Mouse (Mus musculus): ENCODE results near the gene Ttc39b. TPM values are rescaled to one million over a fixed set of nuclear protein-coding genes. Genes with fewer than 3 reads are reported as not detected.

Ttc39b gene
- total RNA-seq, 1 experiment: 65.6 TPM

DNA sequence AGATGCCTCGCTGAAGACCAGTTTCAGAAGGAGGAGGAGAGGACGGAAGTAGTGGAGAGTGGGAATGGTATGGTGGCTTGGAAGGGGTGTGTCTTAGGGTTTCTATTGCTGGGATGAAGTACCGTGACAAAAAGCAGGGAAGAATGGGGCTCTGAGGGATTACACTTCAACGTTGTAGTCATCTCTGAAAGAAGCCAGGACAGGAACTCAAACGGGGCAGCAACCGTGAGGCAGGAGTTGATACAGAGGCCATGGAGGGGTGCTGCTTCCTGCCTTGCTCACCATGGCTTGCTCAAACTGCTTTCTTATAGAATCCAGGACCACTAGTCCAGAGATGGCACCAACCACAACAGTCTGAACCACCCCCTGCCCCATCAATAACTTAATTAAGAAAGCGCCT lies 107.7 kb downstream of the Ttc39b start:
- DNase-seq (ENCODE audit: low read depth, low spot score): no peak
- no peak overlapping the region; the same call in 1 of the 2 replicates for H3K27ac ChIP-seq (ENCODE audit: insufficient read depth, low read depth, low read length, poor library complexity, severe bottlenecking)
- no peak overlapping the region for H3K9ac ChIP-seq (ENCODE audit: insufficient read depth, low read depth, low read length, poor library complexity, severe bottlenecking)

GRCm38 (mm10) chr4:83215776-83216175 lies 108.3 kb downstream of the Ttc39b start:
- no peak for DNase-seq (ENCODE audit: low read depth, low spot score)
- H3K36me3 ChIP-seq (ENCODE audit: control insufficient read depth, insufficient read depth, low read length, poor library complexity, severe bottlenecking): peaks cover 2% of the 10 kb centered on the region; the same call in 1 of the 2 replicates
- TF ChIP-seq CHD2 (IDR thresholded peaks at IDR 0.05; ENCODE audit: low read depth, low read length) (no peak), MAFK (IDR thresholded peaks at IDR 0.05; ENCODE audit: insufficient read depth, low read depth, low read length) (no peak), ZC3H11A (IDR thresholded peaks at IDR 0.05; ENCODE audit: borderline replicate concordance, low read depth, low read length) (no peak), HCFC1 (IDR thresholded peaks at IDR 0.05; ENCODE audit: borderline replicate concordance, insufficient read depth, low read length) (no peak), ZNF384 (IDR thresholded peaks at IDR 0.05; ENCODE audit: low read depth, low read length) (no peak)

More for the DNA sequence above, 107.7 kb downstream of the Ttc39b start:
- no peak overlapping the region for H3K4me3 ChIP-seq (ENCODE audit: insufficient read depth in 1 of 2, low read depth in 1 of 2, low read length in 2 of 2, poor library complexity in 1 of 2, severe bottlenecking in 1 of 2)
- no peaks in the 10 kb centered on the region for H3K9me3 ChIP-seq (ENCODE audit: control insufficient read depth, insufficient read depth, low read depth, low read length)
- in situ Hi-C loops (cut with MboI; ENCODE audit: low sequenced_read_pairs in 2 of 2, unreplicated experiment in 2 of 2): no loop called here
- H3K36me3 ChIP-seq (ENCODE audit: control insufficient read depth, insufficient read depth, low read length, poor library complexity, severe bottlenecking): peaks cover 2% of the 10 kb centered on the region; the same call in 1 of the 2 replicates
- no peak for TF ChIP-seq HCFC1 (IDR thresholded peaks at IDR 0.05; ENCODE audit: borderline replicate concordance, insufficient read depth, low read length)
- TF ChIP-seq ZNF384 (IDR thresholded peaks at IDR 0.05; ENCODE audit: low read depth, low read length): no peak
- no peak for TF ChIP-seq MAFK (IDR thresholded peaks at IDR 0.05; ENCODE audit: insufficient read depth, low read depth, low read length)
- no peak for TF ChIP-seq CHD2 (IDR thresholded peaks at IDR 0.05; ENCODE audit: low read depth, low read length)
- no peak for TF ChIP-seq ZC3H11A (IDR thresholded peaks at IDR 0.05; ENCODE audit: borderline replicate concordance, low read depth, low read length)
- H3K4me1 ChIP-seq (ENCODE audit: control insufficient read depth in 2 of 2, insufficient read depth in 2 of 2, low read length in 2 of 2, poor library complexity in 1 of 2): peaks cover 2 to 3% of the 10 kb centered on the region in 2 experiments

GRCm38 (mm10) chr4:83214822-83215558 lies 109.1 kb downstream of the Ttc39b start:
- no peak for DNase-seq (ENCODE audit: low read depth, low spot score)
- Histone ChIP-seq H3K27ac (ENCODE audit: insufficient read depth, low read depth, low read length, poor library complexity, severe bottlenecking) (no peak overlapping the region), H3K4me3 (ENCODE audit: insufficient read depth in 1 of 2, low read depth in 1 of 2, low read length in 2 of 2, poor library complexity in 1 of 2, severe bottlenecking in 1 of 2) (no peak overlapping the region), H3K9me3 (ENCODE audit: control insufficient read depth, insufficient read depth, low read depth, low read length) (no peaks in the 10 kb centered on the region), H3K36me3 (ENCODE audit: control insufficient read depth, insufficient read depth, low read length, poor library complexity, severe bottlenecking) (peaks cover 2% of the 10 kb centered on the region; the same call in 1 of the 2 replicates), H3K4me1 (ENCODE audit: control insufficient read depth in 2 of 2, insufficient read depth in 2 of 2, low read length in 2 of 2, poor library complexity in 1 of 2) (no peaks in the 10 kb centered on the region), H3K9ac (ENCODE audit: insufficient read depth, low read depth, low read length, poor library complexity, severe bottlenecking) (no peak overlapping the region)
- in situ Hi-C loops (cut with MboI; ENCODE audit: low sequenced_read_pairs in 2 of 2, unreplicated experiment in 2 of 2): no loop called here
- TF ChIP-seq HCFC1 (IDR thresholded peaks at IDR 0.05; ENCODE audit: borderline replicate concordance, insufficient read depth, low read length) (no peak), CHD2 (IDR thresholded peaks at IDR 0.05; ENCODE audit: low read depth, low read length) (no peak), MAFK (IDR thresholded peaks at IDR 0.05; ENCODE audit: insufficient read depth, low read depth, low read length) (no peak), ZNF384 (IDR thresholded peaks at IDR 0.05; ENCODE audit: low read depth, low read length) (no peak), ZC3H11A (IDR thresholded peaks at IDR 0.05; ENCODE audit: borderline replicate concordance, low read depth, low read length) (no peak)

More at GRCm38 (mm10) chr4:83215776-83216175, 108.3 kb downstream of the Ttc39b start:
- in situ Hi-C loops (cut with MboI; ENCODE audit: low sequenced_read_pairs in 2 of 2, unreplicated experiment in 2 of 2): no loop called here
- Histone ChIP-seq H3K9me3 (ENCODE audit: control insufficient read depth, insufficient read depth, low read depth, low read length) (no peaks in the 10 kb centered on the region), H3K4me3 (ENCODE audit: insufficient read depth in 1 of 2, low read depth in 1 of 2, low read length in 2 of 2, poor library complexity in 1 of 2, severe bottlenecking in 1 of 2) (no peak overlapping the region), H3K4me1 (ENCODE audit: control insufficient read depth in 2 of 2, insufficient read depth in 2 of 2, low read length in 2 of 2, poor library complexity in 1 of 2) (peaks cover 2 to 3% of the 10 kb centered on the region in 2 experiments), H3K9ac (ENCODE audit: insufficient read depth, low read depth, low read length, poor library complexity, severe bottlenecking) (no peak overlapping the region), H3K27ac (ENCODE audit: insufficient read depth, low read depth, low read length, poor library complexity, severe bottlenecking) (no peak overlapping the region)

DNA sequence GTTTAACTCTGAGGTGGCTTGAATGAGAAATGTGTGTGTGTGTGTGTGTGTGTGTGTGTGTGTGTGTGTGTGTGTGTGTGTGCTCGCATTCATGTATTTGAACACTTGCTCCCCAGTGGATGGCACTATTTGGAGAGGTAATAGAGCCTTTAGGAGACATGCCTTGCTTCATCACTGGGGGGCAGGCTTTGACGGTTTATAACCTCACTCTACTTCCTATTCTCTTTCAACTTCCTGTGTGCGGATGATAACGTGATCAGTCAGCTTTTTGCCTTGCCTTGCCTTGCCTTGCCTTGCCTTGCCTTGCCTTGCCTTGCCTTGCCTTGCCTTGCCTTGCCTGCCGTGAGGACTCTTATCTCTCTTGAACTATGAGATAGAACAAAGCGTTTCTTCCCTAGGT lies 110.3 kb downstream of the Ttc39b start:
- H3K27ac ChIP-seq (ENCODE audit: insufficient read depth, low read depth, low read length, poor library complexity, severe bottlenecking): no peak overlapping the region
- DNase-seq (ENCODE audit: low read depth, low spot score): no peak
- H3K4me1 ChIP-seq (ENCODE audit: control insufficient read depth in 2 of 2, insufficient read depth in 2 of 2, low read length in 2 of 2, poor library complexity in 1 of 2): no peaks in the 10 kb centered on the region; a peak in 1 of 4 replicates
- no peak for TF ChIP-seq MAFK (IDR thresholded peaks at IDR 0.05; ENCODE audit: insufficient read depth, low read depth, low read length)
- no peak for TF ChIP-seq CHD2 (IDR thresholded peaks at IDR 0.05; ENCODE audit: low read depth, low read length)
- TF ChIP-seq HCFC1 (IDR thresholded peaks at IDR 0.05; ENCODE audit: borderline replicate concordance, insufficient read depth, low read length): no peak
- no peak for TF ChIP-seq ZNF384 (IDR thresholded peaks at IDR 0.05; ENCODE audit: low read depth, low read length)
- TF ChIP-seq ZC3H11A (IDR thresholded peaks at IDR 0.05; ENCODE audit: borderline replicate concordance, low read depth, low read length): no peak
- in situ Hi-C loops (cut with MboI; ENCODE audit: low sequenced_read_pairs in 2 of 2, unreplicated experiment in 2 of 2): no loop called here
- H3K36me3 ChIP-seq (ENCODE audit: control insufficient read depth, insufficient read depth, low read length, poor library complexity, severe bottlenecking): no peaks in the 10 kb centered on the region
- H3K4me3 ChIP-seq (ENCODE audit: insufficient read depth in 1 of 2, low read depth in 1 of 2, low read length in 2 of 2, poor library complexity in 1 of 2, severe bottlenecking in 1 of 2): no peak overlapping the region
- H3K9ac ChIP-seq (ENCODE audit: insufficient read depth, low read depth, low read length, poor library complexity, severe bottlenecking): no peak overlapping the region
- H3K9me3 ChIP-seq (ENCODE audit: control insufficient read depth, insufficient read depth, low read depth, low read length): no peaks in the 10 kb centered on the region
